Mouse (Mus musculus): ENCODE data around the gene Glb1.
"Not testable (repeated sequence)": the region's sequence is repeated elsewhere in the genome, so short reads cannot be mapped to it uniquely, and the experiment has no call there.

The Glb1 gene

GRCm38 (mm10) chr9:114501913-114502312 lies 101.0 kb downstream of the Glb1 start:
- DNase-seq (ENCODE audit: low spot score) = no peak

GRCm38 (mm10) chr9:114502711-114503427 lies 102.0 kb downstream of the Glb1 start:
- DNase-seq (ENCODE audit: low spot score) = no peak

DNA sequence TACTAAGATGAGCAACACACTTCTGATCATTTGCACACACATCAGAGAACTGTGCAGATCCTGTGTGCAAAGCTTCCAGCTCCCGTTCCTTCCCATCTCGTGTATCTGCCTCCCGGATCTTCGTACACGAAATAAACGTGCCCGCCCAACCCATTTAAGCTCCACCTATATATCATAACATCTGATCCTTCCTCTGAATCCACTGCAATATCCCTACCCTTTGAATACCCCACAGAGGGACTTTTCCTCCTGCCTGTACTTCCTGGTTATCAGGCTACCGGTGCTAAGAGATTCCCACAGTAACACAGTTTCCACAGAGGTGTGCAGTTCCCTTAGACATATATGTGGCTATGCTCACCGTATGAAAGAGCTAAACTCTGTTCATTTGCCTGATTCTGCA lies 103.9 kb downstream of the Glb1 start, which contains the start of gene Ccr4:
Gene Ccr4, minus strand, starts transcription at position 101 of the 400 bp plus-strand sequence.
- no peak for DNase-seq (ENCODE audit: low spot score)

DNA sequence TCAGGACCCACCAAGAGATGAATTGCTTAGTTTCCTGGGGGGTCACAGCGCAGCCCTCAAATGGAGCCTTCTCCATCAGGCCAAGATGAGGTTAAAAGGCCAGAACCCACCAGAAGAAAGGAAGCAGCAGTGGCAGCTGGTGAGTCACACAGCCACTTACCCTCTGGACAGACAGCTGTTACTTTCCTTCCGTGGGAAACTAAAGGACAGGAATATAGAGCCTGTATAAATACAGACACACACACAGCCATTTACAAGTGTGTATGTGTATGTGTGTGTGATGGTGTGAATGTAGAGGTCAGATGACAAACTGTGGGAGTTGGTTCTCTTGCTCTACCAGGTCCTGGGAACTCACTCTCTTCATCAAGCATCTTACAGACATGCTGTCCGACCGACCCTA lies 105.7 kb downstream of the Glb1 start:
- no peak for DNase-seq (ENCODE audit: low spot score)

DNA sequence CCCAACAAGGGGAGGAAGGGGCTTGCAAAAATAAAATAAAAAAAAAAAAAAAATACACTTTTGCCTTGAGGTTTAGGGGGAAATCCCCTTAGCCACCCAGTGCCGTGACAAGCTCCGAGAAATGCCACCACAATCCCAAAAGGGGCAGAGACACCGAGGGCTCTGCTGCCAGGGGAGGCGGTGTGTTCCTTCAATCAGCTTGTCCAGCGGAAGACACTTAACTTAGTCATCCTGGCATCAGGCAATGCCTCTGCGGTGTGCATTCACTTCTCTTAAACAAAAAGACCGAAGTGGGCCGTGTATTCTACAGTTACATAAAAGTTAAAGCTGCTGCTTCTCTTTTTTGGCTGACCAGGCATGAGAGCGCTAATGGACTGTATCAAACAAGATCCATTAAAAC lies 106.5 kb downstream of the Glb1 start:
- no peak for DNase-seq (ENCODE audit: low spot score)

GRCm38 (mm10) chr9:114509785-114510184 lies 108.9 kb downstream of the Glb1 start:
- no peak for DNase-seq (ENCODE audit: low spot score)

DNA sequence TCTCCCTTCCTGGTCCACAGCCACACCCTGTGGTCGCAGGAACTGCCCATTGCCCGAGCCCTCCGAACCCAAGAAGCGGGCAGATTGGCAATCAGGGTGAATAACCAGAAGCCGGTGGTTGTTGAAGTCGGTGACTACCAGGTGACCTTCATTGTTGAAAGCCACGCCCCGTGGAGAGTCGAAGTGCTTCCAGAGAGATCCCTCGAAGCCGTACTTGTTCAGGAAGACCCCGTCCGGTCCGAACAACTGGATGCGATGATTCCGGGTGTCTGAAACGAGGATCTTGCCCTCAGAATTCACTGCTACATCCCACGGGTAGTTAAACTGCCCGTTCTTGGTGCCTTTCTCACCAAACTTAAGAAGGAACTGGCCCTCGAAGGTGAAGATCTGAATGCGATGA lies 112.0 kb downstream of the Glb1 start:
- no peak for DNase-seq (ENCODE audit: low spot score)

- DNase-seq (ENCODE audit: low spot score) = no peak
Observed at GRCm38 (mm10) chr9:114515364-114515763, 114.5 kb downstream of the Glb1 start, which contains the start of gene C130032M10Rik. TSS of gene C130032M10Rik (plus strand) at chr9:114515697.

- no peak for DNase-seq (ENCODE audit: low spot score)
Observed at GRCm38 (mm10) chr9:114517924-114518497, 117.1 kb downstream of the Glb1 start.

GRCm38 (mm10) chr9:114518812-114519477 lies 118.1 kb downstream of the Glb1 start:
- DNase-seq (ENCODE audit: low spot score) = no peak

GRCm38 (mm10) chr9:114520529-114520928 lies 119.7 kb downstream of the Glb1 start:
- DNase-seq (ENCODE audit: low spot score) = not testable (repeated sequence)

GRCm38 (mm10) chr9:114522041-114522440 lies 121.2 kb downstream of the Glb1 start:
- no peak for DNase-seq (ENCODE audit: low spot score)

- no peak for DNase-seq (ENCODE audit: low spot score)
Observed at GRCm38 (mm10) chr9:114522501-114522900, 121.6 kb downstream of the Glb1 start.

Data from embryo, embryonic 10 days (tissue).